Mouse (Mus musculus) midbrain, embryonic 14.5 days (tissue): ENCODE measurements at regions not wholly inside any gene's neighbourhood (a gene's known extent, or its start where the extent isn't known, plus 50 kb on each side); places are given as distances from the start of the nearest gene placed in this dataset.

Source experiments
- ATAC-seq: fragments of 200-750 bp; cut with Nextera tagmentation; 2 replicates; pipeline ENCODE4 v1.8.0; 2017; ENCODE audit warnings: moderate number of reproducible peaks, moderate library complexity; ENCODE audit not compliant: low FRiP score, low TSS enrichment
- DNase-seq: peaks from one replicate; pipeline ENCODE4 v3.0.0-alpha.2; 2015
- H3K27ac ChIP-seq: fragments of 300-500 bp; sonication (generic); replicated peaks from 2 replicates; pipeline ENCODE4 v1.5.1; 2014; ENCODE audit warnings: mild to moderate bottlenecking, low read depth, low read length, moderate library complexity
- H3K27me3 ChIP-seq: fragments of 300-500 bp; sonication (generic); 2 replicates; pipeline ENCODE4 v1.6.1; 2014; ENCODE audit warnings: low read length, control low read depth, mixed read lengths; ENCODE audit not compliant: control insufficient read depth, insufficient read depth
- H3K36me3 ChIP-seq: fragments of 300-500 bp; sonication (generic); 2 replicates; pipeline ENCODE4 v1.6.1; 2014; ENCODE audit warnings: low read length, control low read depth; ENCODE audit not compliant: control insufficient read depth, insufficient read depth
- H3K4me1 ChIP-seq: fragments of 300-500 bp; sonication (generic); 2 replicates; pipeline ENCODE4 v1.6.1; 2014; ENCODE audit warnings: mild to moderate bottlenecking, antibody characterized with exemption, low read length, control low read depth; ENCODE audit not compliant: control insufficient read depth, insufficient read depth
- H3K4me2 ChIP-seq: fragments of 300-500 bp; sonication (generic); 2 replicates; pipeline ENCODE4 v1.6.1; 2014; ENCODE audit warnings: mild to moderate bottlenecking, low read length, moderate library complexity
- H3K4me3 ChIP-seq: fragments of 300-500 bp; sonication (generic); replicated peaks from 2 replicates; pipeline ENCODE4 v1.5.1; 2014; ENCODE audit warnings: low read depth, low read length
- H3K9ac ChIP-seq: fragments of 300-500 bp; sonication (generic); replicated peaks from 2 replicates; pipeline ENCODE4 v1.6.1; 2014; ENCODE audit warnings: mild to moderate bottlenecking, low read length, moderate library complexity
- H3K9me3 ChIP-seq: fragments of 300-500 bp; sonication (generic); 2 replicates; pipeline ENCODE4 v1.6.1; 2016; ENCODE audit warnings: low read length, control low read depth, mixed read lengths; ENCODE audit not compliant: control insufficient read depth
- WGBS: fragments of 180-500 bp; shearing (Covaris S2); extraction: QIAGEN DNeasy Blood & Tissue Kit; methylation state at CpG from one replicate; pipeline ENCODE4 v1.1.7; 2014; 5-methylcytosine and 5-hydroxymethylcytosine counted together

GRCm38 (mm10) chr8:76309200-76309599 is 590.0 kb upstream of the Nr3c2 start:
- Histone ChIP-seq H3K9me3 (no peaks in the 10 kb centered on the region), H3K27me3 (no peaks in the 10 kb centered on the region), H3K27ac (no peak overlapping the region), H3K4me2 (no peak overlapping the region), H3K36me3 (no peaks in the 10 kb centered on the region), H3K9ac (no peak overlapping the region), H3K4me3 (no peak overlapping the region), H3K4me1 (no peaks in the 10 kb centered on the region)
- DNase-seq (no peak), ATAC-seq (no peak)
- WGBS, result 91% methylated on average over 3 of the region's 3 CpGs

- H3K36me3 ChIP-seq, result no peaks in the 10 kb centered on the region
Measured at GRCm38 (mm10) chr8:76328540-76328939, 570.7 kb upstream of the Nr3c2 start.

GRCm38 (mm10) chr8:76343072-76343471 is 556.2 kb upstream of the Nr3c2 start:
- no peak overlapping the region for H3K4me3 ChIP-seq
- H3K9me3 ChIP-seq, result no peaks in the 10 kb centered on the region
- no peaks in the 10 kb centered on the region for H3K4me1 ChIP-seq
- H3K9ac ChIP-seq, result no peak overlapping the region
- no peak overlapping the region for H3K27ac ChIP-seq
- WGBS, result 57% methylated on average over 2 of the region's 2 CpGs
- no peaks in the 10 kb centered on the region for H3K27me3 ChIP-seq
- DNase-seq (no peak), ATAC-seq (no peak)
- no peaks in the 10 kb centered on the region for H3K36me3 ChIP-seq
- no peak overlapping the region for H3K4me2 ChIP-seq

More at GRCm38 (mm10) chr8:76328540-76328939, 570.7 kb upstream of the Nr3c2 start:
- no peak for ATAC-seq
- Histone ChIP-seq H3K9me3 (no peaks in the 10 kb centered on the region), H3K4me1 (no peaks in the 10 kb centered on the region), H3K27ac (no peak overlapping the region), H3K4me3 (no peak overlapping the region), H3K27me3 (no peaks in the 10 kb centered on the region), H3K4me2 (no peak overlapping the region), H3K9ac (no peak overlapping the region)
- WGBS, result 68% methylated on average over 1 of the region's 1 CpGs
- DNase-seq, result no peak

- H3K4me1 ChIP-seq, result no peaks in the 10 kb centered on the region
- H3K27me3 ChIP-seq, result no peaks in the 10 kb centered on the region
- ATAC-seq (no peak), DNase-seq (no peak)
- no peaks in the 10 kb centered on the region for H3K36me3 ChIP-seq
- no peak overlapping the region for H3K9ac ChIP-seq
- H3K4me2 ChIP-seq, result no peak overlapping the region
- WGBS, result 84% methylated on average over 4 of the region's 4 CpGs
- H3K27ac ChIP-seq, result no peak overlapping the region
- no peaks in the 10 kb centered on the region for H3K9me3 ChIP-seq
- no peak overlapping the region for H3K4me3 ChIP-seq
Measured at GRCm38 (mm10) chr8:76346150-76346549, 553.1 kb upstream of the Nr3c2 start.

- H3K4me3 ChIP-seq, result no peak overlapping the region
- H3K27ac ChIP-seq, result no peak overlapping the region
- H3K4me1 ChIP-seq, result no peaks in the 10 kb centered on the region
- no peaks in the 10 kb centered on the region for H3K27me3 ChIP-seq
- no peak overlapping the region for H3K9ac ChIP-seq
- no peaks in the 10 kb centered on the region for H3K36me3 ChIP-seq
- ATAC-seq (no peak), DNase-seq (peak; percentile 4)
- H3K4me2 ChIP-seq, result no peak overlapping the region
- no peaks in the 10 kb centered on the region for H3K9me3 ChIP-seq
- 72% methylated on average over 1 of the region's 1 CpGs for WGBS
Measured at GRCm38 (mm10) chr8:76346832-76347231, 552.4 kb upstream of the Nr3c2 start.

- H3K9ac ChIP-seq, result no peak overlapping the region
- no peaks in the 10 kb centered on the region for H3K4me1 ChIP-seq
- H3K9me3 ChIP-seq, result no peaks in the 10 kb centered on the region
- H3K27ac ChIP-seq, result no peak overlapping the region
- no peak for DNase-seq
- H3K27me3 ChIP-seq, result no peaks in the 10 kb centered on the region
- H3K36me3 ChIP-seq, result no peaks in the 10 kb centered on the region
- H3K4me3 ChIP-seq, result no peak overlapping the region
- ATAC-seq, result no peak
- H3K4me2 ChIP-seq, result no peak overlapping the region
Measured at GRCm38 (mm10) chr8:76374314-76374713, 524.9 kb upstream of the Nr3c2 start.

GRCm38 (mm10) chr8:76377711-76378110 is 521.5 kb upstream of the Nr3c2 start:
- DNase-seq (no peak), ATAC-seq (no peak)
- Histone ChIP-seq H3K4me1 (no peaks in the 10 kb centered on the region), H3K27me3 (no peaks in the 10 kb centered on the region), H3K36me3 (no peaks in the 10 kb centered on the region), H3K9me3 (no peaks in the 10 kb centered on the region), H3K4me2 (no peak overlapping the region), H3K27ac (no peak overlapping the region), H3K4me3 (no peak overlapping the region), H3K9ac (no peak overlapping the region)
- WGBS, result 92% methylated on average over 6 of the region's 6 CpGs

GRCm38 (mm10) chr8:76381643-76382042 is 517.6 kb upstream of the Nr3c2 start:
- Histone ChIP-seq H3K4me1 (no peaks in the 10 kb centered on the region), H3K27ac (no peak overlapping the region), H3K27me3 (no peaks in the 10 kb centered on the region), H3K4me2 (no peak overlapping the region), H3K4me3 (no peak overlapping the region), H3K9me3 (no peaks in the 10 kb centered on the region), H3K9ac (no peak overlapping the region), H3K36me3 (no peaks in the 10 kb centered on the region)
- DNase-seq (no peak), ATAC-seq (no peak)
- WGBS, result 89% methylated on average over 2 of the region's 2 CpGs

- peak; percentile 38; the same call in 1 of the 2 replicates for ATAC-seq
Measured at GRCm38 (mm10) chr8:76383583-76384281, 515.5 kb upstream of the Nr3c2 start.

More at GRCm38 (mm10) chr8:76383583-76384281, 515.5 kb upstream of the Nr3c2 start:
- WGBS, result 39% methylated on average over 5 of the region's 5 CpGs
- H3K9ac ChIP-seq, result no peak overlapping the region
- no peaks in the 10 kb centered on the region for H3K27me3 ChIP-seq
- H3K36me3 ChIP-seq, result no peaks in the 10 kb centered on the region
- H3K9me3 ChIP-seq, result no peaks in the 10 kb centered on the region
- H3K27ac ChIP-seq, result no peak overlapping the region
- H3K4me2 ChIP-seq, result no peak overlapping the region
- H3K4me3 ChIP-seq, result no peak overlapping the region
- peak; percentile 8 for DNase-seq
- no peaks in the 10 kb centered on the region for H3K4me1 ChIP-seq
